Mouse (Mus musculus) erythroblast, embryonic 14.5 days (primary cell): ENCODE measurements around the gene Pdss2. TPM values are rescaled to one million over a fixed set of nuclear protein-coding genes. Genes with fewer than 3 reads are reported as not detected.

Experiments used
- H3K27me3 ChIP-seq: 2 replicates; pipeline ENCODE4 v1.6.1; 2012; ENCODE audit warnings: inconsistent platforms; ENCODE audit not compliant: control insufficient read depth
- H3K36me3 ChIP-seq: 2 replicates; pipeline ENCODE4 v1.6.1; 2012; ENCODE audit warnings: mild to moderate bottlenecking, inconsistent platforms; ENCODE audit not compliant: control insufficient read depth
- H3K4me1 ChIP-seq: 2 replicates; pipeline ENCODE4 v1.6.1; 2012; ENCODE audit warnings: inconsistent platforms; ENCODE audit not compliant: control insufficient read depth
- H3K4me3 ChIP-seq: replicated peaks from 2 replicates; pipeline ENCODE3; 2012; ENCODE audit warnings: moderate library complexity, mild to moderate bottlenecking, inconsistent platforms
- H3K9me3 ChIP-seq: 2 replicates; pipeline ENCODE4 v1.6.1; 2012; ENCODE audit warnings: low read length, inconsistent platforms, mixed read lengths; ENCODE audit not compliant: control insufficient read depth
- GATA1 ChIP-seq: IDR thresholded peaks from 2 replicates; pipeline ENCODE4 v1.6.1; 2012; ENCODE audit warnings: low read length, inconsistent platforms, mixed read lengths
- TAL1 ChIP-seq: IDR thresholded peaks from 3 replicates; pipeline ENCODE4 v1.6.1; 2012; ENCODE audit warnings: low read length, inconsistent platforms, mixed read lengths
- polyA plus RNA-seq: library from polyadenylated mRNA; stranded (reverse); fragments of >175 nt; gene quantifications from 2 replicates; pipeline ENCODE4 v1.2.3, GENCODE M21; 2012

The Pdss2 gene
- polyA plus RNA-seq, 1 experiment = 0.46 TPM

GRCm38 (mm10) chr10:43349718-43350117 is 128.4 kb downstream of the Pdss2 start:
- Histone ChIP-seq H3K27me3 (no peaks in the 10 kb centered on the region), H3K4me1 (no peaks in the 10 kb centered on the region), H3K36me3 (peaks cover 6% of the 10 kb centered on the region), H3K4me3 (no peak overlapping the region), H3K9me3 (no peaks in the 10 kb centered on the region)
- TF ChIP-seq TAL1 = no peak
- no peak for TF ChIP-seq GATA1

DNA sequence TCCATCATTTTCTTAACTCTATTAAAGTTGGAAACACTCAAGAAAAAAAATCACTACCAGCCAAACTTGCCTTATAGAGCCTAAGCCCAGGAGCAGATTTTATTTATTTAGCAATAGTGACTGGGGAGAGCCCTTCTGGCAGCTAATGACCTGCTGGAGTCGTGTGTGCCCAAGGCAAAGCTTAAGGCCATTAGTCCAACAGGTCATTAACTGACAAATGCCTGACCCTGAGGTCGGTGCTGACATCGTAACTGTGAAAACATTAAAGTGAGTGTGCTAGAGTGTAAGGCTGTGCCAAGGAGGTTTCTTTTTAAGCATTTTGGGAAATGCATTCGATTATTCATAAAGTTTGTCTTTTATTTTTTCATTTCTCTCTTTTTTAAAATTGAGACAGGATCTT is 136.6 kb downstream of the Pdss2 start:
- Histone ChIP-seq H3K36me3 (peaks cover 2% of the 10 kb centered on the region), H3K9me3 (no peaks in the 10 kb centered on the region), H3K4me1 (no peaks in the 10 kb centered on the region), H3K4me3 (no peak overlapping the region), H3K27me3 (no peaks in the 10 kb centered on the region)
- no peak for TF ChIP-seq TAL1

DNA sequence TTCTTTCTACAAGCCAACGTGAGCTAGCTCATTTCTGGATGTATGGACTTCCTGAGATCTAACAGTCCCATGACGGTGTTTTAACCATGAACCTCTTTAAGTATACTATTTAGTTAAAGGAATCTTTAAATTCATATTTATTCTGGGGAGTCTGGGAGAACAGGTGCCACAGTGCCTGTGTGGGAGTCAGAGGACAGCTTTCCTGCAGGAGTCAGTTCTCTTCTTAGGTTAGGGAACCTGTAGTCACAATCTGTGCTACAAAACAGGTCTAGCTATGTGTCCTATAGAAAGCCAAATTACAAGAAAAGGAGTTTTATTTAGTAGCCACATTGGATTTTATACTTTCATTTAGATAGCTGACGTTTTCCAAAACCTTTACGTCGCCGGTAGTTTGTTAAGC is 141.7 kb downstream of the Pdss2 start:
- Histone ChIP-seq H3K27me3 (no peaks in the 10 kb centered on the region), H3K9me3 (no peaks in the 10 kb centered on the region), H3K36me3 (no peaks in the 10 kb centered on the region; the same call in 1 of the 2 replicates), H3K4me1 (no peaks in the 10 kb centered on the region), H3K4me3 (no peak overlapping the region)
- TF ChIP-seq TAL1 (no peak), GATA1 (no peak)

DNA sequence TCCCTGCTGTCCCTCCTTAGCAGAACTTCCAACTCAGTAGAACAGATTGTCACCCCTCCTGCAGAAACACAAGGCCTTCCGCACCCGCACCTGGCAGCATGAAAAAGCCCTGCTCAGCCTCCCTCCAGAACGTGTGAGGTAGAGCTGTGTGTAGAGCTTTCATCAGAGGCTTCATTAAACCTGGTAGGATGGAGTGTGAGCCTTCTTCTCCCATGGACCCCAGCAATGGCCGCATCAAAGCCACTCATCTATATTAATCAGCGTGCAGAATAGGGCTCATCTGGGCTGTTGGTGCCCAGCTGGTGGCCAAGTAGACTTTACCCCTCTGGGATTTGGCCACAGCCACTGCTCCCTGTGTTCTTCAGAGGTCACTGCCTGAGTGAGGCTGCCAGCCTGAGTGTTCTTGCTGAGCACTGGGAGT is 142.2 kb downstream of the Pdss2 start:
- TF ChIP-seq GATA1 (no peak), TAL1 (no peak)
- Histone ChIP-seq H3K9me3 (no peaks in the 10 kb centered on the region), H3K4me1 (no peaks in the 10 kb centered on the region), H3K27me3 (no peaks in the 10 kb centered on the region), H3K36me3 (no peaks in the 10 kb centered on the region; the same call in 1 of the 2 replicates), H3K4me3 (no peak overlapping the region)

DNA sequence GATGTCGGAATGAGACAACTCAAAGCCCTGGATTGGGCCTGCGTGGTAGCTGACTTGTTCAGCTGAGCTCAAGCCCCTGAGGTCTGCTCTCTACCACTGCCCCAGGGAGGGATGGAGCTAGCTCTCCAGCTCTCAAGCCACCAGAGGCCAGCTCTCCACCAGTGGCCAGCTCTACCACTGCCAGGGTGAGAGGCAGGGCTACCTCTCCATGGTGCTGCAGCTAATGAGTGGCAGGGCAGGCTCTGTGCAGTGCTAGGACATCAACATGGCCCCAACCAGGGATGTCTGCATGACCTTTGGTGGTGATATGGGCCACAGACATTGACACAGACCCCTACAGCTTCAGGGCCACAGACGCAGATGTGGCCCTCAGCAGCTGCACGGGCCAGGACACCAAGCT is 144.6 kb downstream of the Pdss2 start:
- Histone ChIP-seq H3K4me1 (no peaks in the 10 kb centered on the region), H3K4me3 (no peak overlapping the region), H3K27me3 (no peaks in the 10 kb centered on the region), H3K9me3 (no peaks in the 10 kb centered on the region), H3K36me3 (no peaks in the 10 kb centered on the region; the same call in 1 of the 2 replicates)
- TF ChIP-seq GATA1 = no peak
- TF ChIP-seq TAL1 = no peak

DNA sequence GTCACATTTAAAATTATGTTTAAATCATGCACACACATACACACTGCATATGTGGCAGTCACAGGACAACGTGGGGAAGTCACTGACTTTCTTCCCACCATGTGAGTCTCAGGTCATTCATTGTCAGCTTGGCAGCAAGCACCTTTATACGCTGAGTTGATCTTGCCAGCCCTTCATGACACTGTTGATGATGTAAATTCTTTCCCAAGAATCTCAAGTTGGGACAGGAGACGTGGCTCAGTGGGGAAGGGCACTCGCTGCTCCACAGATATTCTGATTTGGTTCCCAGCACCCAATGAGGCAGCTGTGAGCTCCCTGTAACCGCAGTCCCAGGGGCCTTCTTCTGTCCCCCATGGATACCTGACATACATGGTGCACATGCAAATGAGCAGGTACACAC is 147.3 kb downstream of the Pdss2 start:
- Histone ChIP-seq H3K9me3 (no peaks in the 10 kb centered on the region), H3K4me1 (no peaks in the 10 kb centered on the region), H3K36me3 (no peaks in the 10 kb centered on the region; the same call in 1 of the 2 replicates), H3K27me3 (no peaks in the 10 kb centered on the region), H3K4me3 (no peak overlapping the region)
- no peak for TF ChIP-seq TAL1
- no peak for TF ChIP-seq GATA1

GRCm38 (mm10) chr10:43372315-43372714 is 151.0 kb downstream of the Pdss2 start:
- Histone ChIP-seq H3K36me3 (no peaks in the 10 kb centered on the region; the same call in 1 of the 2 replicates), H3K4me1 (no peaks in the 10 kb centered on the region), H3K4me3 (no peak overlapping the region), H3K9me3 (no peaks in the 10 kb centered on the region), H3K27me3 (no peaks in the 10 kb centered on the region)
- TF ChIP-seq GATA1 = no peak
- TF ChIP-seq TAL1 = no peak

DNA sequence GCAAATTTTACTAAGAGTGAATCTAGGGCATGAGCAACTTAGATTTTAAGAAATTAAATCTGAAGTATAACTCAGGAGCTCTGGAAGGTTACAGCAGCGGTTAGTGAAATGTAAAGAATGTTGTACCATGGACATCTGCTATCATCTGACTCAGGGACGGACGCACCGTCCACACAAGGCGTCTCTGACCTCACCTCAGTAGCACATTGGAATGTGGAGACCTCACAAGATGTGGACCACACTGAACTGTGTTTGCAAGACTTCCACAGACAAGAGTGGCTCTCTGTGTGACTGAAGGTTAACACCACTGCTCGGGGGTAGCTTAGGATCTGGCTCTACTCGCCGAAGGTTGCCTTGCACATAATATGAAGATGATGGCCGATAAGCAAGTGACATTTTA is 151.7 kb downstream of the Pdss2 start:
- H3K36me3 ChIP-seq = no peaks in the 10 kb centered on the region; the same call in 1 of the 2 replicates
- H3K27me3 ChIP-seq = no peaks in the 10 kb centered on the region
- TF ChIP-seq GATA1 = no peak
- H3K9me3 ChIP-seq = no peaks in the 10 kb centered on the region
- H3K4me1 ChIP-seq = no peaks in the 10 kb centered on the region
- no peak overlapping the region for H3K4me3 ChIP-seq

DNA sequence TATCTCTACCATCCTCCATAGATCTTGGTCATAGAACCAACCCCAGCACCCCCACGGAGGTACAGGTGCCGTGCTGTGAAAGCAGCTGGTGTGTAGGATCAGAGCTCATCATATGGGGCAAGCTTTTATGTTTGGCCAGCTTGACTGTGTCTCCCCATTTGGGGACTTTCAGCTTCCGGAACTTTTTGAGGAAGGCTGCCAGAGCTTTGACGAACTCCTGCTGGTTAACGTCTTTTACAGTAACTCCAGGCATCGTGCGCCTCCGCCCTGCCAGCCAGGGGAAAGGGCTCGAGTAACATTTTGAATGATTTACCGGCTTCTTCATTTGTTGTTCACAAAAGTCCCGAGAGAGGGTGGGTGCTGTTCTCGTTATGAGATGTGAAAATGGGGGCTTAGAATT is 152.4 kb downstream of the Pdss2 start:
- Histone ChIP-seq H3K36me3 (no peaks in the 10 kb centered on the region; the same call in 1 of the 2 replicates), H3K9me3 (no peaks in the 10 kb centered on the region), H3K4me1 (no peaks in the 10 kb centered on the region), H3K27me3 (no peaks in the 10 kb centered on the region), H3K4me3 (no peak overlapping the region)
- TF ChIP-seq TAL1 (no peak), GATA1 (no peak)

DNA sequence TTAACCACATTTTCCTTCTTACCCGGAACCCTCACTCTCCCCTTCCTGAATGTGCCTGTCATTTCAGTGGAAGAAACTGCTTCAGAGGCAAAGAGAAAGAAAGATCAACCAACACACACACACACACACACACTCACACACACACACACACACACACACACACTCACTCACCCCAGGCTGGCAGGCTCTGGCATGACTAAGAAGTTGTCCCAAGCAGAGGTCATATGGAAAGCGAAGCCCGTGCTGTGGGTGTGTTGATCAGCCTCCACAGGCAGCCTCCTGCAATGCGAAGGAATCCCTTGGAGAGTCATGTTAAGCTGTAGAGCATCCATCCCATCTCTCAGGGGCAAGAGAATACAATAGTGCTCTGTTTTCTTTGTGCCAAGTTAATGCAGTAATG is 154.0 kb downstream of the Pdss2 start:
- no peaks in the 10 kb centered on the region for H3K9me3 ChIP-seq
- H3K27me3 ChIP-seq = no peaks in the 10 kb centered on the region
- no peak for TF ChIP-seq GATA1
- no peak for TF ChIP-seq TAL1
- H3K4me3 ChIP-seq = no peak overlapping the region
- no peaks in the 10 kb centered on the region for H3K4me1 ChIP-seq
- H3K36me3 ChIP-seq = no peaks in the 10 kb centered on the region; the same call in 1 of the 2 replicates
